Mouse (Mus musculus) bone marrow macrophage, adult 2 months (primary cell): Measurements from ENCODE around the gene Soat2.

ENCODE experiments used
- CTCF ChIP-seq: IDR thresholded peaks from 2 replicates; pipeline ENCODE4 v1.5.1; 2012; ENCODE audit warnings: low read depth, mild to moderate bottlenecking, low read length, moderate library complexity
- POLR2A ChIP-seq: IDR thresholded peaks from 2 replicates; pipeline ENCODE4 v1.6.1; 2012; ENCODE audit warnings: mild to moderate bottlenecking, low read depth, low read length, borderline replicate concordance

- no peak for TF ChIP-seq CTCF
- no peak for TF ChIP-seq POLR2A
Observed at GRCm38 (mm10) chr15:102179106-102179505, 28.8 kb downstream of the Soat2 start.
